11 mouse cellular contexts compared by ENCODE assay signal in the genomic region with DNA sequence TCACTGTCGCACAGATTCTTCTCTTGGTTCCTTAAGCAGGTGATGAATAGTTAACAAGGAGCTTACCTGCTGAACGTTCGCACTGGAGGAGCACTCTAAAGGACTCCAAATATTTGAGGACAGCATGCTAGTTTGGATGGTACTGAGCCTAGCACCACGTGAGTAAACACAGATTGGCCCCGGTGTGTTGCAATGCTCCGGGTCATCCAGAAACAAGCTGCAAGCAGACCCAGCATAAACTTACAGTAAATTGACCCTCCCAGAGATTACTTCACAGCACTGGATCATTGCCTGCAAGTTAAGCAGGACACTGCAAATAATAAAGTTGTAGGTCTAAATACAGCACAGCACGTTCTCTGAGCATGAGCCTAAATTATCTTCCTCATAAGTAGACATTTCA. TPM values are rescaled to one million over a fixed set of nuclear protein-coding genes. Genes with fewer than 3 reads are reported as not detected.
DNase-seq lines count a peak whose midpoint lies in the region; ATAC-seq and TF ChIP-seq lines count a peak whose summit lies in the region.
"Had no signal": no experiment of that assay in that cellular context is flagged by ENCODE, and none has a peak within 500 bp of the region (broad histone marks: within the 10 kb centered on the region; RNA-seq: fewer than 3 reads in every experiment).

No protein-coding gene starts in this region.

- no peak for TF ChIP-seq CTCF in hindbrain, postnatal 0 days (IDR thresholded peaks at IDR 0.05; ENCODE audit: low read depth)

- no peak for ATAC-seq in hindbrain, postnatal 0 days
- ATAC-seq in hindbrain, embryonic 16.5 days: no peak
- ATAC-seq in midbrain, embryonic 15.5 days (replicated peaks): no peak

- no peaks in the 10 kb centered on the region for H3K9me3 ChIP-seq in hindbrain, postnatal 0 days (ENCODE audit: low read length)
- no peaks in the 10 kb centered on the region for H3K9me3 ChIP-seq in hindbrain, embryonic 16.5 days (ENCODE audit: control insufficient read depth, low read length)
- H3K9me3 ChIP-seq in midbrain, embryonic 15.5 days: no peaks in the 10 kb centered on the region
- H3K9me3 ChIP-seq: megakaryocyte, embryonic 14.5 days had no signal

- no peak overlapping the region for H3K4me2 ChIP-seq in hindbrain, postnatal 0 days (ENCODE audit: low read depth, low read length)
- no peak overlapping the region for H3K4me2 ChIP-seq in hindbrain, embryonic 16.5 days (ENCODE audit: low read length)
- H3K4me2 ChIP-seq in midbrain, embryonic 15.5 days: no peak overlapping the region

- peak overlapping the region; percentile 66; the same call in 1 of the 2 replicates for H3K27ac ChIP-seq in hindbrain, postnatal 0 days
- no peak overlapping the region for H3K27ac ChIP-seq in hindbrain, embryonic 16.5 days (ENCODE audit: low read depth, low read length)
- no peak overlapping the region for H3K27ac ChIP-seq in midbrain, embryonic 15.5 days

- no peak overlapping the region for H3K4me3 ChIP-seq in hindbrain, postnatal 0 days (ENCODE audit: low read length)
- H3K4me3 ChIP-seq in hindbrain, embryonic 16.5 days (ENCODE audit: low read length): no peak overlapping the region
- H3K4me3 ChIP-seq in midbrain, embryonic 15.5 days: no peak overlapping the region
- H3K4me3 ChIP-seq: megakaryocyte, embryonic 14.5 days had no signal

- no peak overlapping the region for H3K9ac ChIP-seq in hindbrain, postnatal 0 days (replicated peaks; ENCODE audit: low read length)
- no peak overlapping the region for H3K9ac ChIP-seq in hindbrain, embryonic 16.5 days (ENCODE audit: low read depth, low read length)
- no peak overlapping the region for H3K9ac ChIP-seq in midbrain, embryonic 15.5 days

- peaks cover 8% of the 10 kb centered on the region; the same call in 1 of the 2 replicates for H3K4me1 ChIP-seq in hindbrain, postnatal 0 days (ENCODE audit: insufficient read depth, low read length)
- H3K4me1 ChIP-seq in hindbrain, embryonic 16.5 days (ENCODE audit: control insufficient read depth, insufficient read depth, low read depth, low read length): no peaks in the 10 kb centered on the region
- H3K4me1 ChIP-seq in midbrain, embryonic 15.5 days: no peaks in the 10 kb centered on the region

- H3K36me3 ChIP-seq in hindbrain, postnatal 0 days (ENCODE audit: insufficient read depth, low read length): no peaks in the 10 kb centered on the region
- H3K36me3 ChIP-seq in hindbrain, embryonic 16.5 days (ENCODE audit: control insufficient read depth, insufficient read depth, low read length): no peaks in the 10 kb centered on the region
- H3K36me3 ChIP-seq in midbrain, embryonic 15.5 days (replicated peaks): no peaks in the 10 kb centered on the region

- no peak for DNase-seq in hindbrain, postnatal 0 days (ENCODE audit: low spot score)
- DNase-seq in cerebellum, adult 18-20 months: peak; percentile 42 to 55
- DNase-seq in heart, postnatal 14 days: peak; percentile 15 to 36
- peak; percentile 86 for DNase-seq in lung, postnatal 10 days
- DNase-seq in right cerebral cortex, postnatal 14 days: no peak
- no peak for DNase-seq in layer of hippocampus, postnatal 36 days
- DNase-seq: kidney, postnatal 14 days had no signal

- WGBS in hindbrain, postnatal 0 days: 59% methylated on average over 7 of the region's 7 CpGs
- WGBS in hindbrain, embryonic 16.5 days: 82% methylated on average over 7 of the region's 7 CpGs
- 82% methylated on average over 7 of the region's 7 CpGs for WGBS in midbrain, embryonic 15.5 days

- no peaks in the 10 kb centered on the region for H3K27me3 ChIP-seq in hindbrain, postnatal 0 days (ENCODE audit: insufficient read depth, low read length)
- H3K27me3 ChIP-seq in hindbrain, embryonic 16.5 days (replicated peaks; ENCODE audit: control insufficient read depth, insufficient read depth, low read length): no peaks in the 10 kb centered on the region
- no peaks in the 10 kb centered on the region; the same call in 1 of the 2 replicates for H3K27me3 ChIP-seq in midbrain, embryonic 15.5 days (replicated peaks)

- intact Hi-C loops in heart, postnatal 14 days (cut with DNase I): loop anchor here (10.0 kb wide), 1 partner anchor 285 kb away; a partner anchor contains a TSS

RNA-seq across cellular contexts. Expression of a gene that starts 4.0 kb away (rescaled TPM):
- 0.54 TPM in 1 of 2 replicates, not detected in the other for total RNA-seq in hindbrain, postnatal 0 days (2014; rRNA removed)
- polyA plus RNA-seq in hindbrain, postnatal 0 days (2015; fragmentation: Nextera tagmentation; extraction: Ambion mirVana): 0.36 and 0.43 TPM in 2 replicates
- polyA plus RNA-seq in hindbrain, embryonic 16.5 days (2015; fragmentation: Nextera tagmentation; extraction: Ambion mirVana): 0.19 and 0.20 TPM in 2 replicates
- total RNA-seq in heart, postnatal 14 days (2021): 1 to 10 TPM; 1.6 TPM
- 0.15 TPM in 1 of 2 replicates, not detected in the other for polyA plus RNA-seq in midbrain, embryonic 15.5 days (2015; fragmentation: Nextera tagmentation; extraction: Ambion mirVana)
- not detected for total RNA-seq in layer of hippocampus, postnatal 36 days (2021)

RNA-seq across cellular contexts. Expression of a gene that starts 9.0 kb away (rescaled TPM):
- 12.2 and 14.4 TPM in 2 replicates for total RNA-seq in hindbrain, postnatal 0 days (2014; rRNA removed)
- polyA plus RNA-seq in hindbrain, postnatal 0 days (2015; fragmentation: Nextera tagmentation; extraction: Ambion mirVana): 13.0 and 13.4 TPM in 2 replicates
- 14.1 and 16.2 TPM in 2 replicates for polyA plus RNA-seq in hindbrain, embryonic 16.5 days (2015; fragmentation: Nextera tagmentation; extraction: Ambion mirVana)
- 1 to 10 TPM; 4.2 to 4.3 TPM for total RNA-seq in heart, postnatal 14 days (2021)
- polyA plus RNA-seq in midbrain, embryonic 15.5 days (2015; fragmentation: Nextera tagmentation; extraction: Ambion mirVana): 13.3 and 13.9 TPM in 2 replicates
- 10 to 100 TPM; 10.3 to 11.3 TPM for total RNA-seq in layer of hippocampus, postnatal 36 days (2021)

RNA-seq across cellular contexts. Expression of a gene that starts 12.9 kb away (rescaled TPM):
- total RNA-seq in hindbrain, postnatal 0 days (2014; rRNA removed): not detected in 2 replicates
- polyA plus RNA-seq in hindbrain, postnatal 0 days (2015; fragmentation: Nextera tagmentation; extraction: Ambion mirVana): not detected in 2 replicates
- polyA plus RNA-seq in hindbrain, embryonic 16.5 days (2015; fragmentation: Nextera tagmentation; extraction: Ambion mirVana): not detected in 2 replicates
- not detected for total RNA-seq in heart, postnatal 14 days (2021)
- not detected in 2 replicates for polyA plus RNA-seq in midbrain, embryonic 15.5 days (2015; fragmentation: Nextera tagmentation; extraction: Ambion mirVana)
- total RNA-seq in layer of hippocampus, postnatal 36 days (2021): not detected
- total RNA-seq: ES-E14 had no signal

RNA-seq across cellular contexts. Expression of a gene that starts 23.3 kb away (rescaled TPM):
- total RNA-seq in hindbrain, postnatal 0 days (2014; rRNA removed): not detected in 2 replicates
- 0.32 and 0.43 TPM in 2 replicates for polyA plus RNA-seq in hindbrain, postnatal 0 days (2015; fragmentation: Nextera tagmentation; extraction: Ambion mirVana)
- polyA plus RNA-seq in hindbrain, embryonic 16.5 days (2015; fragmentation: Nextera tagmentation; extraction: Ambion mirVana): 0.27 and 0.56 TPM in 2 replicates
- total RNA-seq in heart, postnatal 14 days (2021): not detected
- 0.30 and 0.31 TPM in 2 replicates for polyA plus RNA-seq in midbrain, embryonic 15.5 days (2015; fragmentation: Nextera tagmentation; extraction: Ambion mirVana)
- not detected for total RNA-seq in layer of hippocampus, postnatal 36 days (2021)
- total RNA-seq: ES-E14 had no signal

RNA-seq across cellular contexts. Expression of a gene that starts 32.1 kb away (rescaled TPM):
- 0.05 TPM in 1 of 2 replicates, not detected in the other for total RNA-seq in hindbrain, postnatal 0 days (2014; rRNA removed)
- polyA plus RNA-seq in hindbrain, postnatal 0 days (2015; fragmentation: Nextera tagmentation; extraction: Ambion mirVana): 0.39 and 1.1 TPM in 2 replicates
- 0.57 and 0.58 TPM in 2 replicates for polyA plus RNA-seq in hindbrain, embryonic 16.5 days (2015; fragmentation: Nextera tagmentation; extraction: Ambion mirVana)
- not detected for total RNA-seq in heart, postnatal 14 days (2021)
- not detected in 2 replicates for polyA plus RNA-seq in midbrain, embryonic 15.5 days (2015; fragmentation: Nextera tagmentation; extraction: Ambion mirVana)
- total RNA-seq in layer of hippocampus, postnatal 36 days (2021): not detected
- total RNA-seq: ES-E14 had no signal

Comparison
In these comparisons a context has a peak if more than half of its experiments do, and no peak if none do; other contexts are left out.
1. DNase-seq: peak in cerebellum, adult 18-20 months (2 of 2), heart, postnatal 14 days (2 of 2) and lung, postnatal 10 days (single experiment); none in hindbrain, postnatal 0 days (single experiment), right cerebral cortex, postnatal 14 days (single experiment) and layer of hippocampus, postnatal 36 days (0 of 2).